Comparison of ENCODE assay signal across 8 mouse cellular contexts in the genomic region with DNA sequence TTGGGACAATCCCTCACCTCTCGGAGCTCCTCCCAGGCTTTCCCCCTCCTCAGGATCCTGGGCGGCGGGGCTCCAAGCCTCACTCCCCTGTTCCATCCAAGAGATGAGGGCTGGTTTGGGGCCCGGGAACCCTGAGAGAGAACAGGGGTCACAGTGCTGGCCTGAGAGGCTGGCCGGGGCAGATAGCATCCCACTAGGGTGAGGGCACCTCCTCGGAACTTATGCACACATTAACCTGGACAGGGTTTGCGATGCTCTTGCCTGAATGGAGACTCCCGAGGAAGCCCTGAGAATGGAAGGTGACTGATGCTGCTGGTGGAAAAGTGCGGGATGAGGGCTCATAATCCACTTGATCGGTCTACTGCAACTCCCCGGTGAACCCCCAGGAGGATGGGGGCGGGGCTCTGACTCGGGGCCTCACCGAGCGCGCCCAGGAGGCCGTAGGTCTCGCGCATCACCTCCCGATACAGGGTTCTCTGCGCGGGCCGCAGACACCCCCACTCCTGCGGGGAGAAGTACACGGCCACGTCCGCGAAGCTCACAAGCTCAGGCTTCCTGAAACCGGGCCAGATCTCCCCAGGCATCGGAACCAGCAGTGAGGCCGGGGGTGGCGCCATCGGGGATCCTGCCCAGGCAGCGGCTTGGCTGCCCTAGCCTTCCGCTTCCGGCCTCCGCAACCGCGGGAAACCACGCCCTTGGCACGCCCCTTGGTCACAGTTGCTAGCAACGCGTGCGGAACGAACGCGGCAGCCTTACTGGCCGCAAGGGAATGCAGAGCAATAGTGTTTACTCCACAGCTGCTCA. TPM values are rescaled to one million over a fixed set of nuclear protein-coding genes. Genes with fewer than 3 reads are reported as not detected.
DNase-seq lines count a peak whose midpoint lies in the region; ATAC-seq and TF ChIP-seq lines count a peak whose summit lies in the region.

Zfp688 (minus strand) TSS at position 681 of the 804 bp plus-strand sequence.

- H3K27ac ChIP-seq in ES-Bruce4 (ENCODE audit: insufficient read depth, low read length): no peak within 1 kb of the TSS
- H3K27ac ChIP-seq in forebrain, embryonic 13.5 days: 0 out of 2 replicates have a peak within 1 kb of the TSS, but pooled peaks have one; percentile 40
- peak within 1 kb of the TSS; percentile 77 for H3K27ac ChIP-seq in liver, postnatal 0 days (ENCODE audit: low read depth)
- H3K27ac ChIP-seq in neural tube, embryonic 14.5 days (ENCODE audit: low read depth, low read length): peak within 1 kb of the TSS; percentile 79

- intact Hi-C loops in heart, postnatal 10 days (cut with DNase I): loop anchor here (2.0 kb wide), 1 partner anchor 27 kb away; the partner anchor contains the start of gene Zfp689

- H3K27me3 ChIP-seq in ES-Bruce4 (ENCODE audit: control insufficient read depth, insufficient read depth, low read length, poor library complexity, severe bottlenecking): no peaks in the 10 kb centered on the region
- peaks cover 19% of the 10 kb centered on the region for H3K27me3 ChIP-seq in forebrain, embryonic 13.5 days
- H3K27me3 ChIP-seq in liver, postnatal 0 days (ENCODE audit: insufficient read depth, low read length): no peaks in the 10 kb centered on the region
- H3K27me3 ChIP-seq in neural tube, embryonic 14.5 days (ENCODE audit: control insufficient read depth, insufficient read depth, low read length): no peaks in the 10 kb centered on the region

- H3K4me2 ChIP-seq in forebrain, embryonic 13.5 days: peak within 1 kb of the TSS; percentile 99
- H3K4me2 ChIP-seq in liver, postnatal 0 days (ENCODE audit: low read depth, low read length): peak within 1 kb of the TSS; percentile 99
- peak within 1 kb of the TSS; percentile 97 for H3K4me2 ChIP-seq in neural tube, embryonic 14.5 days (ENCODE audit: low read depth, low read length)

- peak; percentile 86; the same call in 1 of the 2 replicates for ATAC-seq in cerebellum, adult (ENCODE audit: insufficient number of reproducible peaks, low FRiP score, low TSS enrichment)
- peak; percentile 98 for ATAC-seq in forebrain, embryonic 13.5 days
- peak; percentile 98 for ATAC-seq in liver, postnatal 0 days
- peak; percentile 96 for ATAC-seq in neural tube, embryonic 14.5 days (ENCODE audit: low read depth)

- H3K9ac ChIP-seq in ES-Bruce4 (ENCODE audit: low read depth, poor library complexity, severe bottlenecking): peak within 1 kb of the TSS; percentile 73
- H3K9ac ChIP-seq in forebrain, embryonic 13.5 days: peak within 1 kb of the TSS; percentile 93
- H3K9ac ChIP-seq in liver, postnatal 0 days (replicated peaks): peak within 1 kb of the TSS; percentile 87
- H3K9ac ChIP-seq in neural tube, embryonic 14.5 days (replicated peaks; ENCODE audit: low read depth, low read length): peak within 1 kb of the TSS; percentile 78

- H3K4me3 ChIP-seq in ES-Bruce4 (ENCODE audit: low read depth, low read length): peak within 1 kb of the TSS; percentile 93
- peak within 1 kb of the TSS; percentile 87 for H3K4me3 ChIP-seq in forebrain, embryonic 13.5 days
- peak within 1 kb of the TSS; percentile 96 for H3K4me3 ChIP-seq in liver, postnatal 0 days (ENCODE audit: low read depth, low read length)
- peak within 1 kb of the TSS; percentile 71 for H3K4me3 ChIP-seq in neural tube, embryonic 14.5 days (ENCODE audit: low read depth, low read length)

- no peaks in the 10 kb centered on the region for H3K4me1 ChIP-seq in ES-Bruce4 (ENCODE audit: control insufficient read depth, insufficient read depth, low read length)
- peaks cover 13% of the 10 kb centered on the region for H3K4me1 ChIP-seq in forebrain, embryonic 13.5 days
- peaks cover 15% of the 10 kb centered on the region for H3K4me1 ChIP-seq in liver, postnatal 0 days (ENCODE audit: insufficient read depth)
- H3K4me1 ChIP-seq in neural tube, embryonic 14.5 days (ENCODE audit: control insufficient read depth, insufficient read depth, low read length): peaks cover 4% of the 10 kb centered on the region

- peak; percentile 78 for TF ChIP-seq POLR2A in ES-Bruce4 (IDR thresholded peaks at IDR 0.05; ENCODE audit: insufficient read depth, low read length)

- under 1% methylated on average over 48 of the region's 48 CpGs for WGBS in forebrain, embryonic 13.5 days
- WGBS in large intestine, adult 2 months: under 1% methylated on average over 48 of the region's 48 CpGs
- 2% methylated on average over 48 of the region's 48 CpGs for WGBS in liver, postnatal 0 days (ENCODE audit: insufficient replicate concordance)
- 2% methylated on average over 47 of the region's 48 CpGs for WGBS in neural tube, embryonic 14.5 days

- DNase-seq in heart, postnatal 10 days: peak; percentile 96 to 98
- peak; percentile 77 for DNase-seq in large intestine, adult 2 months (ENCODE audit: low read depth, low spot score)
- DNase-seq in liver, postnatal 0 days: peak; percentile 98
- DNase-seq in testis, postnatal 10 days (ENCODE audit: low spot score): peak; percentile 97

- no peak for TF ChIP-seq CTCF in ES-Bruce4 (IDR thresholded peaks at IDR 0.05; ENCODE audit: low read depth, low read length)
- TF ChIP-seq CTCF in liver, postnatal 0 days (IDR thresholded peaks at IDR 0.05; ENCODE audit: low read depth): peak; percentile 42

- H3K36me3 ChIP-seq in ES-Bruce4 (ENCODE audit: control insufficient read depth, insufficient read depth, low read length, poor library complexity, severe bottlenecking): peaks cover 13% of the 10 kb centered on the region
- H3K36me3 ChIP-seq in forebrain, embryonic 13.5 days (ENCODE audit: poor library complexity, severe bottlenecking): peaks cover 21% of the 10 kb centered on the region
- H3K36me3 ChIP-seq in liver, postnatal 0 days (replicated peaks; ENCODE audit: insufficient read depth, low read length): peaks cover 6% of the 10 kb centered on the region; the same call in 1 of the 2 replicates
- H3K36me3 ChIP-seq in neural tube, embryonic 14.5 days (ENCODE audit: control insufficient read depth, insufficient read depth, low read length): 0 out of 2 replicates have a peak, but pooled peaks cover 3% of the 10 kb centered on the region

- no peaks in the 10 kb centered on the region for H3K9me3 ChIP-seq in ES-Bruce4 (replicated peaks; ENCODE audit: control insufficient read depth, insufficient read depth, low read length, poor library complexity, severe bottlenecking)
- H3K9me3 ChIP-seq in forebrain, embryonic 13.5 days (replicated peaks): no peaks in the 10 kb centered on the region
- no peaks in the 10 kb centered on the region for H3K9me3 ChIP-seq in liver, postnatal 0 days (ENCODE audit: low read length)
- H3K9me3 ChIP-seq in neural tube, embryonic 14.5 days (ENCODE audit: control insufficient read depth, low read length): no peaks in the 10 kb centered on the region

- TF ChIP-seq EP300 in ES-Bruce4 (IDR thresholded peaks at IDR 0.05; ENCODE audit: insufficient read depth, low read depth, low read length): peak; percentile 59; the same call in 1 of the 2 replicates
- TF ChIP-seq EP300 in liver, postnatal 0 days (IDR thresholded peaks at IDR 0.05; ENCODE audit: low read depth): no peak

RNA-seq across cellular contexts. Expression of gene Zfp688, which starts in this region (rescaled TPM):
- 20.3 and 24.9 TPM in 2 replicates for polyA plus RNA-seq in ES-Bruce4 (2011; ENCODE audit: insufficient read depth, insufficient read length, low read depth, missing spikeins)
- polyA plus RNA-seq in forebrain, embryonic 13.5 days (2015; fragmentation: Nextera tagmentation; extraction: Ambion mirVana): 30.3 and 36.2 TPM in 2 replicates
- 1 to 10 TPM; 3.8 to 6.2 TPM for total RNA-seq in heart, postnatal 10 days (2021)
- polyA plus RNA-seq in large intestine, adult 2 months (2012; rRNA removed): 18.1 and 20.5 TPM in 2 replicates
- polyA plus RNA-seq in liver, postnatal 0 days (2015; fragmentation: Nextera tagmentation; extraction: Ambion mirVana): 8.7 and 10.1 TPM in 2 replicates
- 35.7 and 37.2 TPM in 2 replicates for polyA plus RNA-seq in neural tube, embryonic 14.5 days (2014; fragmentation: Nextera tagmentation; extraction: Ambion mirVana)
